Mouse (Mus musculus) CD4-positive, CD25-positive, alpha-beta regulatory T cell, adult 4 months (primary cell): ENCODE measurements around the gene Bag6. TPM values are rescaled to one million over a fixed set of nuclear protein-coding genes. Genes with fewer than 3 reads are reported as not detected.

Experiments used
- ATAC-seq: one replicate; pipeline ENCODE4 v1.8.0; 2017
- polyA plus RNA-seq, 2 experiments: library from polyadenylated mRNA; unstranded; fragments of 100-300 nt; shearing (Covaris generic); gene quantifications; one replicate each; pipeline ENCODE4 v1.2.1; 2017

Bag6 gene
- polyA plus RNA-seq: 10 to 100 TPM; 16.9 to 31.5 TPM

DNA sequence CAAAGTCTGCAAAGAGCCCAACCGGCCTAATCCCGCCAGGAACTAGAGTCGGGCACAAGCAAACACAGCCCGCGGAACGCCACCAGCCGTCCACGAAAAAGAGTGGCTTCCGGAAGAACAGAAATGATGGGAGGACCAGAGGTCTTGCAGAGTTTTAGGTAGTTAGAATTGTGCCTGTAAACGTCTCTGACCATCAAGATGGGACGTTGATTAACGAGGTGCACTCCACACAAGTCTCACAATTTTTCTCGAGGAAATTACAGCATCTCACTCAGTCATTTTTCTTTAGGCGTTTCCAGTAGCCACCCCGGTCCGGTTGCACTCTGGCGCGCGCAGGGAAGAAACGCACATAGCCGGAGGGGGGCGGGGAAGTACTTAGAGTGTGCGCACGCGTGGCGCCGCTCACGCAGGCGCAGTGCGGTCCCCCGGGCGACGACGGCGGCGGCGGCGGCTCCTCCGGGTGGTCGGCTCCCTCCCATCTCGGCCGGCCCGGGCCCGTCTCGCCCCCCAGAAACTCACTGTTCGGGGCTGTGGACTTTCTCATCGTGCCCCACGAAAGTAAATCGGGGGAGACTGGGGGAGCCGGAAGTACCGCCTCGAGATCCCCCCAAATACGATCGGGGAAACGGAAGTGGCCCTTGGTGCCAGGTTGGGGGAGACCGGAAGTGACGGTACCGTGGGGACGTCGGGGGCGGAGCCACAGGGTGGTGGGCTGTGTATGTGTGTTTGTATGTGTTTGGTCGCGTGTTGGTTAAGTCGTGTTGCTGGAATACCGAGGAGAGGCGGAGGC, at the start of gene Bag6:
Gene Bag6 (plus strand): TSS at position 378 of the 790 bp plus-strand sequence.
- peak; percentile 83 for ATAC-seq

DNA sequence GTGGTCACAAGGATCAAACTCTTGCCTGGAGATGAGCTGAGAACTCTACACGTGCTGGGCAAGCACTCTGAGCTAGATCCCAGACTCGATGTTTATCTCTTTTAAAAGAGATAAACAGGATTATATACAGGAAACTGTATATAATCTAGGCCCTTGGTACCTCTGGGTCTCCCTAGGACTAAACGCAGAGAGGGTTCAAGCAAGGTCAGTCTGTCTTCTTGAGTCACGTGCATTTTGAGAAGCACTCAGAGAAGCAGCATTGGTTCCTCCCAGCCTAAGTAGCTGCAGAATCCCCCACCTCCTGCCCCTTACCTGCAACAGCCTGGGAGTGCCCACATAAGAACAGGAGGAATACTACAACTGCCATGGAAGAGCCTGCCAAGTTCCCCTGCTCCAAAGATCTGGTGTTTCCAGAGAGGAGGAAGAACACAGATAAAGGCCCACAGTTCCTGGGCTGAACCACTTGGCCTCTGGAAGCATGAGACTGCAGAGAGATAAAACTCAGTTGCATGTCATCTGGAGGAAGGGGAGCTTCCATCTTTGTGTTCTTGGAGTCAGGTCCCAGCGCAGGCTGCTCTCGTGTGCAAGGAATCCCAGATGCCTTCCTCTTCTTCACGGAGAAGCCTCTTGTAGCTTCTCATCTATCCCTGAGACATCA, 49.6 kb upstream of the Bag6 start, which contains the start of gene Ly6g6f:
Gene Ly6g6f (minus strand): TSS at position 403 of the 658 bp plus-strand sequence.
- no peak for ATAC-seq

DNA sequence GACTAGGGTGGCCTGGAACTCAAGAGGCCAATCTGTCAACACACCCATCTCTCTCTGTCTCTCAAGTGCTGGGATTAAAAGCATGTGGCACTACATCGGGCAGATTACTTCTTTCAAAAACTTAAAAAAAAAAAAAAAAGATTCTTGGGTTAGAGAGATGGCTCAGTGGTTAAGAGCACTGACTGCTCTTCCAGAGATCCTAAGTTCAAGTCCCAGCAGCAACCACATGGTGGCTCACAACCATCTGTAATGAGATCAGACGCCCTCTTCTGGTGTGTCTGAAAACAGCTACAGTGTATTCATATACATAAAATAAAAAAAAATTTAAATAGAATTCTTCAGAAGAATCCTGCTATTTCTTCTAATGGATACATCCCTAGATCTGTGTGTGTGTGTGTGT, 46.8 kb upstream of the Bag6 start:
- ATAC-seq: no peak

DNA sequence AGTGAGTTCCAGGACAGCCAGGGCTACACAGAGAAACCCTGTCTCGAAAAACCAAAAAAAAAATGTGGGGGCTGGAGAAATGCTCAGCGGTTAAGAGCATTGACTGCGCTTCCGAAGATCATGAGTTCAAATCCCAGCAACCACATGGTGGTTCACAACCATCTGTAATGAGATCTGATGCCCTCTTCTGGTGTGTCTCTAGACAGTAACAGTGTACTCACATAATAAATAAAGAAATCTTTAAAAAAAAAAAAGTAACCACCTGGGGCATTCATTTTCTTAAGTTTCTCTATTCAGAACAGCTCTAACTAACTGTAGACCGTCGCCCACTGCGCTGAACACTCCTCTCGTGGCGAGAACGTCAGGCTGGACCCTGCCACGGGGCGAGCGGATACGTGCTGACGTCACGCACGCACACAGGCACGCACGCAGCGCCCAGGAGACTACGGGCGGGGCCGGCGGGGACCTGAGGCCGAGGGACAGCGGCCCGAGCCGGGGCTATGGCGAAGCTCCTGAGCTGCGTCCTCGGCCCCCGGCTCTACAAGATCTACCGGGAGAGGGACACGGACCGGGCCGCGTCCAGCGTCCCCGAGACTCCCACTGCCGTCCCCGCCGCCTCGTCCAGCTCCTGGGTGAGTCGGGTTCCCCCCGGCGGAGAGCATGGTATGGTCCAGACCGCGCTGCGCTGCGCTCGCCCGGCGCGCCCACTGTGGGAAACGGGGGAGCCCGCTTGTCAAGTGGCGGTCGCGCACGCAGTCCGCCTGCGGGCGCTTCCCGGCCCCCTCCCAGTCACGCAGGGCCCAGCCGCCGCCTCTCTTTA, 45.9 kb upstream of the Bag6 start, which contains the start of gene Abhd16a:
Gene Abhd16a (plus strand): TSS at position 439 of the 820 bp plus-strand sequence.
- peak; percentile 94 for ATAC-seq

DNA sequence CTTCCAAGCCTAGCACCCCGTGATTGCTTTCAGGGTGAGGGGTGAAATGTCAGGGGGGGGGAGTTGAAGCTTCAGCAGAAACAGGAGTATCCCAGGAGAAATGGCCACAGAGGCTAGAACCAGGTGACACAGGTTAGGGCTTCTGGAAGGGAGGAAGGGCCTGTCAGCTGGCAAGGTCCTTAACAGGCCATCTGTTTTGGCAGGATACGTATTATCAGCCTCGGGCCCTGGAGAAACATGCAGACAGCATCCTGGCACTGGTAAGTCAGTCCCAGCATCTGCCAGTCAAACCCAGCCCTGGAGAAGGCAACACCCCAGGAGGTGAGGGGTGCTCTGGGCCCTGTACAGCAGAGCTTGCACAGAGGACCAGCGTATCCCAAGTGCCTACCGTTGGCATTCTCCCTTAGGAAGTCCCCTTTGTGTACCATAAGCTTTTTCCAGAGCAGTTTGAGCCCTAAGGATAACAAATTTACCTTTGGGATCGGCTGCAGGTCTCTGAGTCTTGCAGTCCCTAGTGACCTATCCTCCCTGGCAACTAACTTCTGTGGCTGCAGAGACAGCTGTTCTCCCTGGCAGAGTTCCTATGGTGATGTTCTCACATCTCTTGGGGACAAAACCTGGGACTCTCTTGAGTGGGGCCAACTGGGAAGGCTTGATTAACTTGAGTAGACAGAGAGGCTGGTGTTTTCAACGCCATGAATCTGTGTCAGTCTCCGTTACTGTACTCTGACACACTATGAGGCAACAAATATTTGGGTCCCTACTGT, 44.6 kb upstream of the Bag6 start:
- ATAC-seq: no peak

DNA sequence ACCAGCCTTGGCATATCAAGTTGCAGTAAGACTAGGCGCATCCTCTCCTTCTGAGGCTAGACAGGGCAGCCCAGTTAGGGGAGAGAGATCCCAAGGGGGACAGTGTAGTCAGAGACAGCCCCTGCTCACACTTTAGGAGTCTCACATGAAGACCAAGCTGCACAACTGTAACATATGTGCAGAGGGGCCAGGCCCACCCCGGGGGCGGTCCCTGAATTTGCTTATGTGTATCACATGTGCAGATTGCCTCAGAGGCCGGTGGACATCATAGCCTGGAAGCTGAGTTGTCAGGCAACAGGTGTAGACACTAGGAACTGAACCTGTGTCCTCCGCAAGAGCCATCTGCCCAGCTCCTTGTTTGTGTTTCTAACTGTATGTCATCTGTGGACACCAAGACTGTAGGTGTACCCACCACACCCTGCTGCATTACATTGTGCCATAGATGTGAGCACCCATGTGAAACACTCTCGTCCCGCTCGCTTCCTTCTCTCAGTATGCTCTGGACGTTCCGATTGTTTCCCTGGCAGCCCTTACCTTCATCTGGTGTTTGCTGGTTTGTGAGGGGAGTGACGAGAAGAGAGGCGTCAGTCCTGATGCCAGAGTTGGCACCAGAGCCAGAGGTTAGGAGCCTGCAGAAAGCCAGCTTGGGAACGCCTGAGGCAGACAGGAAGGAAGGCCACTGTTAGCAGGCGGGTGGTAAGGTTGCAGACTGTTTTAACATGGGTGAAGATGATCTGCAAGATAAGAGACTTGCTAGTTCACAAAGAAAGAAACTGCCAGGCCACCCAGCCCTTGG, 42.4 kb upstream of the Bag6 start:
- ATAC-seq: no peak

DNA sequence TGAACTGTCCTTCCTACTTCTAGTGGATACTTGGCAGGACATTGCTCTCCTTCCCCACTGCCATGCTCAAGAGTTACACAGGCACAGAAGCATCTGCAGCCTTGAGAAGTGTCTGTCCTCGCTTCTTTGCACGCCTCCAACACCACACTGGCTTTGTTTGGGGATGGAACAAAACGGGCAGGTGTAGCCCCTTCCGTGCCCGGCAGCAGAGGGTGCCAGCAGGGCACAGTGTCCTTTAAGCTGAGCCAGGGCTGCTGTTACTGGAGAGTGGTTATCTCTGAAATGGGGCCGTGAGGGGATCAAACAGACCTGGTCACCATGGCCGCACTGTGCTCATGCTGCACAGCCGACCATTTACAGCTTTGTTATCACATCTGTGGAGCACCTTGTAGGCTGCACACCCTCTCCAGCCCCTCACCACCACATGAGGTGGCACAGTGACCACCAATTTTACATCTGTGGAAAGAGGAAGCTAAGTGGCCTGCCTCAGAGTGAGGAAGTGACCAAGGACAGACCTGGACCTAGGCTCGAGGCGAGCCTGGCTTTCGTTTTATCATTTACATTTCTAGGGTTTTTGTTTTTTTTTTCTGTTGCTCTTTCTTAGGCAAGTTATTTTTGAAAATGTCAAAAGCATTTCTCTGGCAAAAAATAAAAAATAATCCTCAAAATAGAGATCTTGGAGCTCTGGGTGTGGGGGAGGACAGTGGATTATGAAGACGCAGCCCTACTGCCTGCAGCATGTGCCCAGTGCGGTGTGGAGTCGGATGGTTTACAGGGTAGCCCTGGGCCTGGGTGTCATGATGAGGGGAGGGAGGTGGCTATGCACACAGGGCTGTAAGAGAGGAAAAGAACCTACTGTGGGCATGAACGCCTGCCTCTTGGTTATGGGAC, 40.3 kb upstream of the Bag6 start:
- no peak for ATAC-seq

DNA sequence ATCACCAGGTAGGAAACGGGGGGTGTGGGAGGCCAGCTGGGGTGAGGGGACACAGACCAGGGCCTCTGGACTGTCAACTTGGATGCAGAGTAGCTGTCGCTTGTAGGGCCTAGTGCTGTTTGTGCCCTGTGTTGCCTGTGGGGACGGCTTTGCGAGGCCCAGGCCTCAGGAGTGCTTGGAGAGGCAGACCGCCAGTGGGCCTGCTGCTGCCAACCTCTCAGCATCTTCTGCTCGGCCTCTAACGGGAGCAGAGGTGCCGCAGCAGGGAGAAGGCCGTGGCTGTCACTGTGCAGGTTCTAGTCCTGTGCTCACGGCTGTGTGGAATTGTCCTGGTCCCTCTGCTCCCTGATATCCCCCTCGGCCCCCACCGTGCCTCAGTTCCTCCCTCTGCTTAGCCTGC, 38.4 kb upstream of the Bag6 start:
- ATAC-seq: no peak

DNA sequence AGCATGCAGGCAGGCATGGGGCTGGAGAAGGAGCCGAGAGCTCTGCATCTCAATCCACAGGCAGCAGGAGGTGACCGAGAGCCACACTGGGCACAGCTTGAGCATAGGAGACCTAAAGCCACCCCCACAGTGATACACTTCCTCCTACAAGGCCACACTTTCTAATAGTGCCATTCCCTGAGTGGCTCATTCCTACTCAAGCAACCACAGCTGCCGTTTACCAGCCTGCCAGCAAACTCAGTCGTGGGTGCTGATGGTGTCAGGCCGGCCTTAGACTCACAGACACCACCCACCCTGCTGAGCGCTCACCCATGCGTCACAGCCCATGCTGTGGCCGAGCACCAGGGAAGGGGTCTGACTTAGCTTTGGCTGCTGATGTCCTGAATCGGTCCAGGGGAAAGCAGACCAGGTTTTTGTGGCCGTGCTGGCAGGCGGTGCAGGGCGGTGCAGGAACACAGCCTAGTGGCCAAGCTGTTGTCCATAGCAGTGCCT, 37.8 kb upstream of the Bag6 start:
- no peak for ATAC-seq

DNA sequence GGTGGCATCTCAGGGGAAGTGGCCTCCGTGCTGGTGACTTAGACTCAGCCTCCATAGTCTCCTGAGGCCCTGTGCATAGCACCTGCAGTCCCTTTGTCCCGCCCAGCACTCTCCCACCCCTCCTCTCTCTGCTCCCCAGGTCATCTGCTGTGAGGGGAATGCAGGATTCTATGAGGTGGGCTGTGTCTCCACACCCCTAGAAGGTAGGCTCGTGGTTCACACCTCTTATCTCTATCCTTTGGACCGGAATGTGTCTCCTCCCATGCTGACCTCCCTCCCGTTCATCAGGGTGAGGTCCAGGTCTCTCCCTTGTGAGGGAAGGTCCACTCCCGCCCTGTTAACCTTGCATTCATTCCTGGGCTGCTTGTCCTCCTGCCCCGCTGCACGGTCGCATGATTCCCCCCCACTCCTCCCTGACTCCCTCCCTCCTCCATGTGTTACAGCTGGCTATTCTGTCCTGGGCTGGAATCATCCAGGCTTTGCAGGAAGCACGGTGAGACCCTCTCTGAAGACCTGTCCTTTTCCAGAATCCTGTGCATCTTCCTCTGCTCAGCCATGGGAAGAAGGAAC, 34.7 kb upstream of the Bag6 start:
- ATAC-seq: no peak

DNA sequence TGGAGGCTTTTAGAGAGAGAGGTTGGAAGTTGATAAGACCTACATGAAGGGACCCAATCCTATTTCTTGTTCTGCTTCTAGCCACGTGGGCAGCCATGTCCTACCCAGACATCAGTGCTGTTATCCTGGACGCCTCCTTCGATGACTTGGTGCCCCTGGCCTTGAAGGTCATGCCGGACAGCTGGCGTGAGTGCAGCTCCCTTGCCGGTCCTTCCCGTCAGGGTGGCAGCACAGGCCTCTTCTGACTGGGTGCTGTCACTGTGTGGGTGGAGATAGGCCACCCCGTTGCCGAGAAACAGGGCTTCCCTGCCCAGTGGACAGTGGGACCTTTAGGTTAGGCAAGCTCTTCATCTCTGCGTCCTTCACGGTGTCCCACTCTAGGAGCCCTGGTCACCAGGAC, 33.8 kb upstream of the Bag6 start:
- ATAC-seq: no peak

DNA sequence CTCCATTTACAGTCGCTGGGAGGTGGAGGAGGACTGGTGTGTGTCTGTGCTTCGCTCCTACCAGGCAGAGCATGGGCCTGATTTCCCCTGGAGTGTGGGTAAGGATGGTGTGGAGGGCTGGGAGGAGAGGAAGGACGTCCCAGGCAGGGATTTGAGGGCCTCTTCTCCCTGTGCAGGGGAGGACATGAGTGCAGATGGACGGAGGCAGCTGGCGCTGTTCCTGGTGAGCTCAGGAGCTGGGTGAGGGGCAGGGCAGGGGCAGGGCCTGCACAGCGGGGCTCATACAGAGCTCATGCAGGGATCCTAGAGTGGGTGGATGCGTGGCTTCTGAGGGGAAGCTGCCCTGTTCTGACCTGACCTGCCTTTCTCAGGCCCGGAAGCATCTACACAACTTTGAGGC, 32.7 kb upstream of the Bag6 start:
- ATAC-seq: no peak

DNA sequence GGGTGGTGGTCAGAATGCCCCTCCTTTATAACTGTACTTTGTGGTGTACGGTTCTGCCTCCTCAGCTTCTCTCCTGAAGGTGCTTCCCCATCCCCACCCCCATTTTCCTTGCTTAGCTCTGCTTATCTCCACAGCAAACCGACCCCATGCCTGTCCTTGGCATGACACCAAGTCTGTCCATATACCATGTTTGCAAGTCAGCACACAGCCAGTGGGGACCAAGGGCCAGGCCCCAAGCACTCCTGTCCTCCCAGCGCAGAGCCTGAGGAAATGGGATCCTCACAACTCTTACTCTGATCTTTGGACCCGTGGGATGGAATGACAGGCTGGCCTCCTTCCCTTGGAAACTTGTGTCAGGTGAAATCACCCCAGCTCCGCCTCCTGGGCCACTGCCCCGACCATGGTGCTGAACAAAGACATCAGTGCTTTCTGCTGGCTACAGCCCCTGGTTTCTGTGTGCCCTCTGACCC, 31.7 kb upstream of the Bag6 start:
- no peak for ATAC-seq

DNA sequence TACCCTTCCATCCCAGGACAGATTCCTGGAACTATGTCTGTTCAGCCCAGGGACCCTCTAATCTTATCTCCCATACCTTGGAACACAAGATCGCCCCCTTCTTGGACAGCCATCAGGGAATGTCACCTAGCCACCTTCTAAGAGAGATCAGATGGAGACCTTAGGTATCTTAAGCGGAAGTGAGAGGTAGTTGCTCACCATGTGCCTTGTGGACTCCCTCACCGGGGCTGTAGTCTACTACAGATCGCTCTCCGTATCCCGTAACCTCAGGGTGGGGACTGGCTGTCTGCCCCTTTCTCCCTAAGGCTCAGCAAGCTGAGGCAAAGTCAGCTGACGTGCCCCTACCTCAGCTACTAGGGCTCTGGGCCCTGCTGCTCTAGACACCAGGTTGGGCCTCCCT, 30.9 kb upstream of the Bag6 start:
- ATAC-seq: no peak

DNA sequence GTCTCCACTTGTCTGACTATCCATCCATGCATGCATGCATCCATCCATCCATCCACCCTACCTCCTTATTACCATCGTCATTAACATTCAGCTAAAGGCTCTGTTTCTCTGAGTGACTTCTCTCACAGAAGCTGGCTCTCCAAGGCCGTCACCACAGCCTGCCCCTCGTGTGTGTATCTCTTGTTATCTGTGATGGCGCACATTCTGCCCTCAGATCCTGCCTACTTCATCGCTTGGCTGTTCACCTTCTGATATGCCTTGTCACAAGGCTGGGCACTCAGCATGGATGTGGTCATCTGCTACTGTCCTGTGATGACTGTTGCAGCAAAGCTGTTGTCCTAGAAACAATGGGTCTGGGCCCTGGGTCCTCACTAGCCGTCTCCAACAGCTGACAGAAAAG, 30.2 kb upstream of the Bag6 start:
- no peak for ATAC-seq

DNA sequence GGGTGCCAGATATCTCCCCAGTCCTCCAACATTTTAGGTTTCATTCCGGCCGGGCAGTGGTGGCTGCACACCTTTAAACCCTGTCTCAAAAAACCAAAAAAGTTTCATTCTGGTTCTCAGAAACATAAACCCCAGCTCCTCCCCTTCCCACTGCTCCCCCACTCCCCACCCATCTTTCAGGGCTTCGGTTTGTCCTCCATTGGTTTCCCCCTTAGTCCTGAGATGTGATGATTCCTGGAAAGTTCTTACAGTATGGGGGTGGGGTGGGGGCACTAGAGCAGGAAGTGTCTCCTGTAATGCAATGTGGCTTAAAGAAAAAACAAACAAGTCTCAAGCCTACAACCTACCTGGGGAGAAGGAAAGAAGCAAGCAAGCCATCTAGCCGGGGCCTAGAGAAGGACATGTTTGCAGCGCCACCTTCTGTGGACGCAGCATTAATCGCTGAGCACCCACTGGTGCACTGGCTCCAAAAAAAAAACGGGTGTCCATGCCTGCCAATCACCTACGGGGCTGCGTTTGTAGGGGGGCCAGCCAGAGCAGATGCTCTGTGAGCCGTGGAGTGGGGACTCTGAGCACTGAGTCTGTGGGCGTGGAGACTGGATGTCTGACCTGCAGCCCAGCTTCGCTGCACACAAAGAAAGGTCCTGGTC, 29.1 kb upstream of the Bag6 start:
- no peak for ATAC-seq

DNA sequence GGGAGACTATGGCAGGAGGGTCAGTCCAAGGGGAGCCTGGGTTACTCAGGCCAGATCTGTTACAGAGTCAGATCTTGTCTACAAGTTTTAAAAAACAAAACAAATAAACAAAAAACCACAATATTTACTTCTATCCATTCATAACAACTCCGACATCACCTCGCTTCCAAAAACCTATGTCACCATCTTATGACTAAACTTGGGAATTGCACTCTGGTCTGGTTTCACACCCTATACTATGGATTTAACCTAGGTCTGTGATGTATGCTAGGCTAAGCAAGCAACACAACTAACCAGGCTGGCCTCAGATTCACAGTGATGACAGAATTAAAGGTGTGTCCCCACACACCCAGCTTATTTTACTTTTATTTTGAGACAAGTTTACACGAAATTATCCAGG, 28.5 kb upstream of the Bag6 start:
- ATAC-seq: no peak

DNA sequence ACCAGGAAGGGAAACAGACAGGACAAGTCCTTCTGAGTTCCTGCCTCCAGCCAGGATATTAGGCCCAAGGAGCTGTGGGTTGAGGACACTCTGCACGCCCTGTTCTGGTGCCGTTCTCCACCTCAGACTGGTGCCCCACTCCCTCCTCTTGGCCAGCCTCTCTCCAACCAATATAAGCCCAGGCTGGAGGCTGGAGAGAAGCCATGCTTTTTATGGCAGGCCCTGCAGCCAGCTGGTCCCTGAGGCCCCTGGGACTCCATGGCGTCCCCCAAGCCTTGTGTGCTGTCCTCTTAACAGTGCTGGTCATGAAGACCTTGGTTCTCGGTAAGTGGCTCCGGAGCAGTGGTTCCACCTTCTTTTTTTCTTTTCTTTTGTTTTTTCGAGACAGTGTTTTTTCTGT, 26.9 kb upstream of the Bag6 start, which contains the start of gene Ly6g5c:
Gene Ly6g5c (plus strand): TSS at position 183 of the 400 bp plus-strand sequence.
- no peak for ATAC-seq

DNA sequence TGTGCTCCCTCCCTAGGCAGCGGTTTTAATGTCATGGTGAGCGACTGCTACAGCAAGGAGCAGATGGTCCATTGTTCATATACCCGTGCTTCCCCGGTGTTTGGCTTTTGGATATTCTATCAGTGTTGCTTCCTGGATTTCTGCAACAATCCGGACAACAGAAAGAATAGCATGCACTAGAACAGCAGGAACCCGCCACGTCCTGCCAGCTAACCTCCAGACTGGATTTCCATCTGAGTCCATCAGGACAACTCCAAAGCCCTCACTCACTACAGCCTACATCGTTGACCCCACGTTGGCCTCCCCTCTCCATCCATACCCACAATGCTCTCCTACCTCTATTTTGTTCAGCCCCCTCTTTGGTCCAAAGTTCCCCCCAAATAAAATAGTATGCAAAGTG, 23.2 kb upstream of the Bag6 start:
- ATAC-seq: no peak
